ENCODE assay signal across 10 mouse cellular contexts in the genomic region with DNA sequence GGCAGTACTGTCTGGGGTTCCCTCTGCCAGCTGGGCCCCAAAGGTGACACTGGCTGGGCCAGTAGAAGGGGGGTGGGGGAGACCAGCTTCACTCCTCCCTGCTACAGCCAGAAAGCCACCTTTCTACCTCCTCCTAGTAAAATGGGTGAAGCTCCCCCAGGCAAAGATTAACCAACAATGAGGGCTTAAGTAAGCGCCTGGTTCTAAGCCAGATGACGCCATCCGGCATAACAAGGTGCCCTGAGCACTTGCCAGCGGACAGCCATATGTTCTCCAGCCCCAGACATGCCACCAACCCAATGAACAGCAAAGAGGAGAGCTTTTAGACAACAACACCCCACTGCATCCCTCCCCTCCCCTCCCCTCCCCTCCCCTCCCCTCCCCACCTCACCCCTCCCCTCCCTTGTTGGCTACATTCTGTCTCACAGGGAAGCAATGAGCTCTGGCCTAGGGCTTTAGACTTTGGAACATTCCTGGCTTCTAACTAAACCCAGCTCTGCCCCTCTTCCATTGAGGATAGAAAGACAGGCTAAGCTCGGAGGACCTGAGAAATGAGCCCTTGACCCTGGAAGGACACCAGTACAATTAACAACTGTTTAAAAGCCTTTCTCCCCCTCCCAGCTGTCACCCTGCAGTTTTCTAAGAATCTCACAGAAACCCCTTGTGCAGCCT. TPM values are rescaled to one million over a fixed set of nuclear protein-coding genes. Genes with fewer than 3 reads are reported as not detected.
DNase-seq lines count a peak whose midpoint lies in the region; ATAC-seq lines count a peak whose summit lies in the region.
"Had no signal": no experiment of that assay in that cellular context is flagged by ENCODE, and none has a peak within 500 bp of the region (broad histone marks: within the 10 kb centered on the region; RNA-seq: fewer than 3 reads in every experiment).

No protein-coding gene starts in this region.

- no peak overlapping the region for H3K4me2 ChIP-seq in hindbrain, embryonic 13.5 days
- no peak overlapping the region for H3K4me2 ChIP-seq in limb, embryonic 13.5 days (replicated peaks)
- H3K4me2 ChIP-seq: heart, embryonic 15.5 days had no signal

- WGBS in hindbrain, embryonic 13.5 days = 45% methylated on average over 5 of the region's 5 CpGs
- 50% methylated on average over 5 of the region's 5 CpGs for WGBS in limb, embryonic 13.5 days

- peak overlapping the region; percentile 64 for H3K27ac ChIP-seq in hindbrain, embryonic 13.5 days
- peak overlapping the region; percentile 72 for H3K27ac ChIP-seq in limb, embryonic 13.5 days
- H3K27ac ChIP-seq: heart, embryonic 15.5 days had no signal

- H3K9ac ChIP-seq in hindbrain, embryonic 13.5 days = no peak overlapping the region
- no peak overlapping the region for H3K9ac ChIP-seq in limb, embryonic 13.5 days
- H3K9ac ChIP-seq: heart, embryonic 15.5 days had no signal

- ATAC-seq in hindbrain, embryonic 13.5 days (ENCODE audit: low FRiP score) = no peak
- ATAC-seq in limb, embryonic 13.5 days (ENCODE audit: low FRiP score, low read depth) = no peak

- 0 out of 2 replicates have a peak, but pooled peaks cover 4% of the 10 kb centered on the region for H3K27me3 ChIP-seq in hindbrain, embryonic 13.5 days
- H3K27me3 ChIP-seq in limb, embryonic 13.5 days = no peaks in the 10 kb centered on the region
- H3K27me3 ChIP-seq: heart, embryonic 15.5 days had no signal

- peaks cover 51% of the 10 kb centered on the region for H3K4me1 ChIP-seq in hindbrain, embryonic 13.5 days (replicated peaks)
- peaks cover 54% of the 10 kb centered on the region for H3K4me1 ChIP-seq in limb, embryonic 13.5 days

- no peaks in the 10 kb centered on the region for H3K36me3 ChIP-seq in hindbrain, embryonic 13.5 days
- H3K36me3 ChIP-seq in limb, embryonic 13.5 days = no peaks in the 10 kb centered on the region
- H3K36me3 ChIP-seq: heart, embryonic 15.5 days had no signal

- peak; percentile 73 for DNase-seq in NIH3T3 (ENCODE audit: low read depth)
- peak; percentile 86 for DNase-seq in cerebellum, adult 9-10 months
- DNase-seq in urinary bladder, postnatal 36 days (ENCODE audit: low spot score in 2 of 2) = no peak
- DNase-seq in spleen, postnatal 14 days (ENCODE audit: low spot score in 2 of 2) = no peak
- DNase-seq in frontal cortex, adult 2 months (ENCODE audit: extremely low spot score in 1 of 2, low spot score in 1 of 2) = no peak
- no peak for DNase-seq in adrenal gland, adult 18-20 months (ENCODE audit: low spot score in 2 of 2)

- no peak overlapping the region for H3K4me3 ChIP-seq in hindbrain, embryonic 13.5 days
- no peak overlapping the region for H3K4me3 ChIP-seq in limb, embryonic 13.5 days
- H3K4me3 ChIP-seq: heart, embryonic 15.5 days; myocyte had no signal

- no peaks in the 10 kb centered on the region for H3K9me3 ChIP-seq in hindbrain, embryonic 13.5 days
- H3K9me3 ChIP-seq in limb, embryonic 13.5 days = no peaks in the 10 kb centered on the region
- H3K9me3 ChIP-seq: heart, embryonic 15.5 days had no signal

RNA-seq across cellular contexts. Expression of a gene that starts 42.0 kb away (rescaled TPM):
- polyA plus RNA-seq in hindbrain, embryonic 13.5 days (2015; fragmentation: Nextera tagmentation; extraction: Ambion mirVana) = 1.6 and 1.8 TPM in 2 replicates
- 2.0 TPM in 2 replicates for polyA plus RNA-seq in limb, embryonic 13.5 days (2015; fragmentation: Nextera tagmentation; extraction: Ambion mirVana)
- 1.9 and 2.6 TPM in 2 replicates for polyA plus RNA-seq in frontal cortex, adult 2 months (2012; rRNA removed)
- 1 to 10 TPM; 2.9 to 3.7 TPM for total RNA-seq in adrenal gland, adult 18-20 months (2021)

Comparison
In these comparisons a context has a peak if more than half of its experiments do, and no peak if none do; other contexts are left out.
1. DNase-seq: peak in NIH3T3 (single experiment) and cerebellum, adult 9-10 months (single experiment); none in urinary bladder, postnatal 36 days (0 of 2), spleen, postnatal 14 days (0 of 2), frontal cortex, adult 2 months (0 of 2) and adrenal gland, adult 18-20 months (0 of 2).